8 mouse cellular contexts compared by ENCODE assay signal in genomic region chr3:41742278-41742934, GRCm38 (mm10). TPM values are rescaled to one million over a fixed set of nuclear protein-coding genes. Genes with fewer than 3 reads are reported as not detected.
DNase-seq lines count a peak whose midpoint lies in the region; ATAC-seq and TF ChIP-seq lines count a peak whose summit lies in the region.

Gene Sclt1 (minus strand): TSS chr3:41742514.
Gene D3Ertd751e (plus strand): TSS chr3:41742611.

- H3K4me3 ChIP-seq in CH12.LX (replicated peaks in 1 of 3; ENCODE audit: low read depth in 2 of 3, low read length in 2 of 3, poor library complexity in 1 of 3), result peak within 1 kb of the TSS; percentile 81 to 84 (median 82)
- H3K4me3 ChIP-seq in forebrain, embryonic 11.5 days (ENCODE audit: low read depth, low read length), result peak within 1 kb of the TSS; percentile 68
- H3K4me3 ChIP-seq in heart, embryonic 16.5 days (ENCODE audit: low read length), result peak within 1 kb of the TSS; percentile 89
- H3K4me3 ChIP-seq in liver, embryonic 15.5 days (replicated peaks), result peak within 1 kb of the TSS; percentile 89
- peak within 1 kb of the TSS; percentile 75 for H3K4me3 ChIP-seq in neural tube, embryonic 12.5 days

- H3K27me3 ChIP-seq in CH12.LX (replicated peaks), result no peaks in the 10 kb centered on the region
- no peaks in the 10 kb centered on the region for H3K27me3 ChIP-seq in forebrain, embryonic 11.5 days (ENCODE audit: control insufficient read depth, insufficient read depth, low read length)
- H3K27me3 ChIP-seq in heart, embryonic 16.5 days (ENCODE audit: control insufficient read depth, insufficient read depth, low read length), result no peaks in the 10 kb centered on the region
- no peaks in the 10 kb centered on the region for H3K27me3 ChIP-seq in liver, embryonic 15.5 days
- H3K27me3 ChIP-seq in neural tube, embryonic 12.5 days (replicated peaks), result no peaks in the 10 kb centered on the region

- WGBS in forebrain, embryonic 11.5 days, result under 1% methylated on average over 64 of the region's 66 CpGs
- WGBS in heart, embryonic 16.5 days, result under 1% methylated on average over 66 of the region's 66 CpGs
- WGBS in liver, embryonic 15.5 days (ENCODE audit: insufficient replicate concordance), result under 1% methylated on average over 66 of the region's 66 CpGs
- under 1% methylated on average over 66 of the region's 66 CpGs for WGBS in neural tube, embryonic 12.5 days

- in situ Hi-C loops in CH12.LX (cut with MboI; ENCODE audit: low pct_ligation_motif_present, low pct_unique_long_range_greater_than_20kb, low sequenced_read_pairs), result no loop called here

- H3K79me2 ChIP-seq in CH12.LX (replicated peaks; ENCODE audit: control insufficient read depth, extremely low read depth, insufficient read depth, poor library complexity, severe bottlenecking), result no peaks in the 10 kb centered on the region

- DNase-seq in CH12.LX (ENCODE audit: extremely low read depth), result peak; percentile 94
- DNase-seq in c-Kit-positive CD71-positive TER-119-negative erythroid progenitor cells, embryonic 14.5 days (ENCODE audit: low read depth), result peak; percentile 89
- peak; percentile 98 for DNase-seq in forebrain, embryonic 11.5 days (ENCODE audit: low spot score)
- peak; percentile 97 to 98 for DNase-seq in kidney, postnatal 36 days
- DNase-seq in telencephalon, adult 2 months (ENCODE audit: low read depth, low spot score), result peak; percentile 92

- H3K9me3 ChIP-seq in CH12.LX (replicated peaks; ENCODE audit: low read length), result no peaks in the 10 kb centered on the region
- H3K9me3 ChIP-seq in forebrain, embryonic 11.5 days (ENCODE audit: control insufficient read depth, low read length), result no peaks in the 10 kb centered on the region
- no peaks in the 10 kb centered on the region for H3K9me3 ChIP-seq in heart, embryonic 16.5 days (replicated peaks; ENCODE audit: control insufficient read depth, low read length)
- no peaks in the 10 kb centered on the region for H3K9me3 ChIP-seq in liver, embryonic 15.5 days (replicated peaks)
- no peaks in the 10 kb centered on the region for H3K9me3 ChIP-seq in neural tube, embryonic 12.5 days

- peaks cover 4 to 15% of the 10 kb centered on the region in 2 experiments; a peak in 3 of 4 replicates for H3K4me1 ChIP-seq in CH12.LX (ENCODE audit: control insufficient read depth in 1 of 2, insufficient read depth in 2 of 2)
- H3K4me1 ChIP-seq in forebrain, embryonic 11.5 days (replicated peaks; ENCODE audit: control insufficient read depth, insufficient read depth, low read length), result peaks cover 2% of the 10 kb centered on the region; the same call in 1 of the 2 replicates
- peaks cover 11% of the 10 kb centered on the region for H3K4me1 ChIP-seq in heart, embryonic 16.5 days (ENCODE audit: control insufficient read depth, insufficient read depth, low read length)
- H3K4me1 ChIP-seq in liver, embryonic 15.5 days (replicated peaks), result peaks cover 22% of the 10 kb centered on the region
- H3K4me1 ChIP-seq in neural tube, embryonic 12.5 days, result peaks cover 9% of the 10 kb centered on the region

- peak within 1 kb of the TSS; percentile 75 for H3K9ac ChIP-seq in CH12.LX (ENCODE audit: insufficient read depth, low read depth)
- H3K9ac ChIP-seq in forebrain, embryonic 11.5 days (ENCODE audit: low read length), result peak within 1 kb of the TSS; percentile 84
- peak within 1 kb of the TSS; percentile 89 for H3K9ac ChIP-seq in heart, embryonic 16.5 days (ENCODE audit: low read length)
- H3K9ac ChIP-seq in liver, embryonic 15.5 days, result peak within 1 kb of the TSS; percentile 93
- peak within 1 kb of the TSS; percentile 91 for H3K9ac ChIP-seq in neural tube, embryonic 12.5 days

- 0 out of 2 replicates have a peak within 1 kb of the TSS, but pooled peaks have one; percentile 35 for H3K27ac ChIP-seq in CH12.LX (ENCODE audit: insufficient read depth, low read depth)
- peak within 1 kb of the TSS; percentile 91 for H3K27ac ChIP-seq in forebrain, embryonic 11.5 days (ENCODE audit: low read depth, low read length)
- peak within 1 kb of the TSS; percentile 95 for H3K27ac ChIP-seq in heart, embryonic 16.5 days (ENCODE audit: low read length)
- peak within 1 kb of the TSS; percentile 91 for H3K27ac ChIP-seq in liver, embryonic 15.5 days (replicated peaks)
- peak within 1 kb of the TSS; percentile 78 for H3K27ac ChIP-seq in neural tube, embryonic 12.5 days

- peak; percentile 100 for ATAC-seq in forebrain, embryonic 11.5 days (replicated peaks; ENCODE audit: low FRiP score)
- ATAC-seq in heart, embryonic 16.5 days (replicated peaks; ENCODE audit: extremely low read depth, insufficient read depth, low FRiP score), result peak; percentile 100
- ATAC-seq in liver, embryonic 15.5 days (ENCODE audit: insufficient read depth), result peak; percentile 99
- peak; percentile 99 for ATAC-seq in neural tube, embryonic 12.5 days (ENCODE audit: low FRiP score, low read depth)

- TF ChIP-seq POLR2A in CH12.LX (IDR thresholded peaks at IDR 0.05; ENCODE audit: low read depth, low read length), result peak; percentile 91

- TF ChIP-seq EP300 in CH12.LX (IDR thresholded peaks at IDR 0.05; ENCODE audit: low read length), result no peak

- no peaks in the 10 kb centered on the region for H3K36me3 ChIP-seq in CH12.LX (replicated peaks in 1 of 2; ENCODE audit: control insufficient read depth in 1 of 2, insufficient read depth in 1 of 2, low read length in 1 of 2)
- H3K36me3 ChIP-seq in forebrain, embryonic 11.5 days (ENCODE audit: control insufficient read depth, insufficient read depth, low read length), result no peaks in the 10 kb centered on the region
- no peaks in the 10 kb centered on the region for H3K36me3 ChIP-seq in heart, embryonic 16.5 days (ENCODE audit: control insufficient read depth, insufficient read depth)
- no peaks in the 10 kb centered on the region for H3K36me3 ChIP-seq in liver, embryonic 15.5 days (replicated peaks)
- no peaks in the 10 kb centered on the region for H3K36me3 ChIP-seq in neural tube, embryonic 12.5 days

- no peak for TF ChIP-seq CTCF in CH12.LX (conservative IDR thresholded peaks at IDR 0.05 in 1 of 2, IDR thresholded peaks at IDR 0.05 in 1 of 2; ENCODE audit: low read depth in 2 of 2, low read length in 2 of 2)

- peak within 1 kb of the TSS; percentile 99 for H3K4me2 ChIP-seq in CH12.LX (ENCODE audit: insufficient read depth, low read depth, poor library complexity, severe bottlenecking)
- peak within 1 kb of the TSS; percentile 64 for H3K4me2 ChIP-seq in forebrain, embryonic 11.5 days (ENCODE audit: low read depth, low read length, severe bottlenecking)
- peak within 1 kb of the TSS; percentile 89 for H3K4me2 ChIP-seq in heart, embryonic 16.5 days (ENCODE audit: low read depth, low read length)
- peak within 1 kb of the TSS; percentile 88 for H3K4me2 ChIP-seq in liver, embryonic 15.5 days
- H3K4me2 ChIP-seq in neural tube, embryonic 12.5 days (replicated peaks), result peak within 1 kb of the TSS; percentile 72

- TF ChIP-seq RAD21 in CH12.LX (IDR thresholded peaks at IDR 0.05; ENCODE audit: low read depth, low read length), result no peak

- dilution Hi-C loops in CH12.LX (cut with MboI; ENCODE audit: extremely low pct_ligation_motif_present, extremely low pct_unique_long_range_greater_than_20kb, low sequenced_read_pairs), result no loop called here

TF ChIP-seq in CH12.LX, 34 proteins besides CTCF, POLR2A, EP300 and RAD21 (continues in another document):
- TF ChIP-seq UBTF (IDR thresholded peaks at IDR 0.05; ENCODE audit: low read depth, low read length) (peak; percentile 87; the same call in 1 of the 2 replicates), SMC3 (IDR thresholded peaks at IDR 0.05; ENCODE audit: low read depth, low read length) (no peak), SIN3A (IDR thresholded peaks at IDR 0.05; ENCODE audit: low read length) (peak; percentile 92), IRF4 (IDR thresholded peaks at IDR 0.05; ENCODE audit: low read depth, low read length) (no peak), ELF1 (IDR thresholded peaks at IDR 0.05; ENCODE audit: low read depth, low read length) (peak; percentile 85), MAX (IDR thresholded peaks at IDR 0.05; ENCODE audit: low read length) (no peak), KAT2A (IDR thresholded peaks at IDR 0.05; ENCODE audit: insufficient replicate concordance, low read length) (peak; percentile 59; the same call in 1 of the 2 replicates), GABPA (IDR thresholded peaks at IDR 0.05; ENCODE audit: insufficient replicate concordance, low read depth, low read length) (no peak), POLR2AphosphoS2 (IDR thresholded peaks at IDR 0.05; ENCODE audit: low read depth, low read length) (no peak; the same call in 1 of the 2 replicates), E2F4 (IDR thresholded peaks at IDR 0.05; ENCODE audit: insufficient replicate concordance, low read depth, low read length) (peak; percentile 54; the same call in 1 of the 2 replicates), MAZ (IDR thresholded peaks at IDR 0.05; ENCODE audit: low read depth, low read length) (no peak), ZC3H11A (IDR thresholded peaks at IDR 0.05; ENCODE audit: low read depth, low read length) (no peak), USF2 (conservative IDR thresholded peaks at IDR 0.05; ENCODE audit: low read depth, low read length) (no peak), MEF2A (IDR thresholded peaks at IDR 0.05; ENCODE audit: borderline replicate concordance, low read depth, low read length) (0 out of 2 replicates have a peak, but pooled peaks have one; percentile 8), USF1 (IDR thresholded peaks at IDR 0.05; ENCODE audit: low read depth, low read length) (no peak), TCF12 (IDR thresholded peaks at IDR 0.05; ENCODE audit: low read depth, low read length) (peak; percentile 30), MXI1 (IDR thresholded peaks at IDR 0.05; ENCODE audit: low read depth, low read length) (peak; percentile 78; the same call in 1 of the 2 replicates)

RNA-seq across cellular contexts. Expression of gene Sclt1, which starts in this region (rescaled TPM):
- total RNA-seq in CH12.LX (2012; rRNA removed), result 6.5 TPM in 2 replicates
- total RNA-seq in CH12.LX (2014; rRNA removed), result 7.4 and 11.2 TPM in 2 replicates
- polyA plus RNA-seq in CH12.LX (2012; ENCODE audit: insufficient read length, low read depth), result 5.3 TPM in 2 replicates
- 27.6 and 33.0 TPM in 2 replicates for polyA plus RNA-seq in forebrain, embryonic 11.5 days (2014; fragmentation: Nextera tagmentation; extraction: Ambion mirVana)
- 9.4 and 10.1 TPM in 2 replicates for polyA plus RNA-seq in heart, embryonic 16.5 days (2015; fragmentation: Nextera tagmentation; extraction: Ambion mirVana)
- polyA plus RNA-seq in liver, embryonic 15.5 days (2015; fragmentation: Nextera tagmentation; extraction: Ambion mirVana), result 4.5 and 4.7 TPM in 2 replicates
- polyA plus RNA-seq in neural tube, embryonic 12.5 days (2016; fragmentation: Nextera tagmentation; extraction: Ambion mirVana), result 24.5 and 25.5 TPM in 2 replicates

RNA-seq across cellular contexts. Expression of gene D3Ertd751e, which starts in this region (rescaled TPM):
- total RNA-seq in CH12.LX (2012; rRNA removed) (5.5 and 6.4 TPM in 2 replicates), CH12.LX (2014; rRNA removed) (19.1 and 21.7 TPM in 2 replicates)
- polyA plus RNA-seq in CH12.LX (2012; ENCODE audit: insufficient read length, low read depth), result 10.8 and 14.3 TPM in 2 replicates
- 17.7 and 20.7 TPM in 2 replicates for polyA plus RNA-seq in forebrain, embryonic 11.5 days (2014; fragmentation: Nextera tagmentation; extraction: Ambion mirVana)
- 13.5 and 13.8 TPM in 2 replicates for polyA plus RNA-seq in heart, embryonic 16.5 days (2015; fragmentation: Nextera tagmentation; extraction: Ambion mirVana)
- 4.3 and 4.6 TPM in 2 replicates for polyA plus RNA-seq in liver, embryonic 15.5 days (2015; fragmentation: Nextera tagmentation; extraction: Ambion mirVana)
- polyA plus RNA-seq in neural tube, embryonic 12.5 days (2016; fragmentation: Nextera tagmentation; extraction: Ambion mirVana), result 16.9 and 18.7 TPM in 2 replicates

Comparison
In these comparisons a context has a peak if more than half of its experiments do, and no peak if none do; other contexts are left out.
1. Peak in every context shown above with its lines: DNase-seq, ATAC-seq, H3K4me3 ChIP-seq and H3K27ac ChIP-seq.
2. H3K27ac ChIP-seq: peak in every context shown above with its lines; median percentile 95 in heart, embryonic 16.5 days; 91 in forebrain, embryonic 11.5 days; 91 in liver, embryonic 15.5 days; 78 in neural tube, embryonic 12.5 days; 35 in CH12.LX.